Mouse (Mus musculus): ENCODE measurements around the gene Zswim9. TPM values are rescaled to one million over a fixed set of nuclear protein-coding genes. Genes with fewer than 3 reads are reported as not detected.
"Not testable (repeated sequence)": the region's sequence is repeated elsewhere in the genome, so short reads cannot be mapped to it uniquely, and the experiment has no call there.

Zswim9 gene
- polyA plus RNA-seq, 1 experiment from 2014 or later = 8.3 TPM

- Histone ChIP-seq H3K36me3 (peaks cover 95% of the 10 kb centered on the region), H3K27ac (ENCODE audit: poor library complexity, severe bottlenecking) (no peak overlapping the region), H3K4me3 (no peak overlapping the region), H3K9ac (no peak overlapping the region), H3K4me1 (replicated peaks) (no peaks in the 10 kb centered on the region), H3K9me3 (replicated peaks) (no peaks in the 10 kb centered on the region), H3K27me3 (replicated peaks) (no peaks in the 10 kb centered on the region), H3K4me2 (no peak overlapping the region)
- 87% methylated on average over 1 of the region's 1 CpGs for WGBS
- no peak for ATAC-seq (ENCODE audit: insufficient number of reproducible peaks, low FRiP score)
Observed at GRCm38 (mm10) chr7:13297636-13298035, 19.1 kb upstream of the Zswim9 start.

- 88% methylated on average over 7 of the region's 7 CpGs for WGBS
- no peaks in the 10 kb centered on the region for H3K9me3 ChIP-seq (replicated peaks)
- peaks cover 94% of the 10 kb centered on the region for H3K36me3 ChIP-seq
- H3K27me3 ChIP-seq (replicated peaks) = no peaks in the 10 kb centered on the region
- no peak for ATAC-seq (ENCODE audit: insufficient number of reproducible peaks, low FRiP score)
- H3K9ac ChIP-seq = no peak overlapping the region
- no peak overlapping the region for H3K27ac ChIP-seq (ENCODE audit: poor library complexity, severe bottlenecking)
- H3K4me3 ChIP-seq = no peak overlapping the region
- no peaks in the 10 kb centered on the region for H3K4me1 ChIP-seq (replicated peaks)
- no peak overlapping the region for H3K4me2 ChIP-seq
Observed at GRCm38 (mm10) chr7:13295256-13295655, 16.7 kb upstream of the Zswim9 start.

GRCm38 (mm10) chr7:13293878-13294855 is 15.6 kb upstream of the Zswim9 start:
- no peak overlapping the region for H3K27ac ChIP-seq (ENCODE audit: poor library complexity, severe bottlenecking)
- 81% methylated on average over 11 of the region's 11 CpGs for WGBS
- no peak for ATAC-seq (ENCODE audit: insufficient number of reproducible peaks, low FRiP score)
- H3K36me3 ChIP-seq = peaks cover 93% of the 10 kb centered on the region
- no peaks in the 10 kb centered on the region for H3K27me3 ChIP-seq (replicated peaks)
- H3K4me2 ChIP-seq = no peak overlapping the region
- no peak overlapping the region for H3K9ac ChIP-seq
- no peaks in the 10 kb centered on the region for H3K9me3 ChIP-seq (replicated peaks)
- H3K4me3 ChIP-seq = no peak overlapping the region
- no peaks in the 10 kb centered on the region for H3K4me1 ChIP-seq (replicated peaks)

GRCm38 (mm10) chr7:13291370-13291769 is 12.8 kb upstream of the Zswim9 start:
- H3K9me3 ChIP-seq (replicated peaks) = no peaks in the 10 kb centered on the region
- no peak for ATAC-seq (ENCODE audit: insufficient number of reproducible peaks, low FRiP score)
- no peaks in the 10 kb centered on the region for H3K4me1 ChIP-seq (replicated peaks)
- no peak overlapping the region for H3K4me2 ChIP-seq
- no peak overlapping the region for H3K4me3 ChIP-seq
- no peaks in the 10 kb centered on the region for H3K27me3 ChIP-seq (replicated peaks)
- no peak overlapping the region for H3K27ac ChIP-seq (ENCODE audit: poor library complexity, severe bottlenecking)
- 82% methylated on average over 2 of the region's 2 CpGs for WGBS
- no peak overlapping the region for H3K9ac ChIP-seq
- H3K36me3 ChIP-seq = peaks cover 90% of the 10 kb centered on the region

- no peak for ATAC-seq (ENCODE audit: insufficient number of reproducible peaks, low FRiP score)
- Histone ChIP-seq H3K27me3 (replicated peaks) (no peaks in the 10 kb centered on the region), H3K9me3 (replicated peaks) (no peaks in the 10 kb centered on the region), H3K27ac (ENCODE audit: poor library complexity, severe bottlenecking) (no peak overlapping the region), H3K4me3 (no peak overlapping the region), H3K4me2 (no peak overlapping the region), H3K9ac (no peak overlapping the region), H3K36me3 (peaks cover 89% of the 10 kb centered on the region), H3K4me1 (replicated peaks) (no peaks in the 10 kb centered on the region)
- WGBS = 86% methylated on average over 1 of the region's 1 CpGs
Observed at GRCm38 (mm10) chr7:13290041-13290675, 11.6 kb upstream of the Zswim9 start.

GRCm38 (mm10) chr7:13288621-13289020 is 10.1 kb upstream of the Zswim9 start:
- Histone ChIP-seq H3K4me2 (no peak overlapping the region), H3K9me3 (replicated peaks) (no peaks in the 10 kb centered on the region), H3K27me3 (replicated peaks) (no peaks in the 10 kb centered on the region), H3K36me3 (peaks cover 90% of the 10 kb centered on the region), H3K4me3 (no peak overlapping the region), H3K4me1 (replicated peaks) (no peaks in the 10 kb centered on the region), H3K9ac (no peak overlapping the region), H3K27ac (ENCODE audit: poor library complexity, severe bottlenecking) (no peak overlapping the region)
- WGBS = 48% methylated on average over 5 of the region's 5 CpGs
- ATAC-seq (ENCODE audit: insufficient number of reproducible peaks, low FRiP score) = no peak

GRCm38 (mm10) chr7:13278957-13279356 is 436 bp upstream of the Zswim9 start:
- not testable (repeated sequence) for H3K27me3 ChIP-seq (replicated peaks); H3K4me1 ChIP-seq (replicated peaks); H3K9me3 ChIP-seq (replicated peaks)
- H3K9ac ChIP-seq = peak overlapping the region; percentile 77; the same call in 1 of the 2 replicates
- ATAC-seq (ENCODE audit: insufficient number of reproducible peaks, low FRiP score) = peak; percentile 73
- peak overlapping the region; percentile 85; the same call in 1 of the 2 replicates for H3K27ac ChIP-seq (ENCODE audit: poor library complexity, severe bottlenecking)
- peaks cover 60% of the 10 kb centered on the region for H3K36me3 ChIP-seq
- peak overlapping the region; percentile 64 for H3K4me3 ChIP-seq
- WGBS = 1% methylated on average over 22 of the region's 29 CpGs
- H3K4me2 ChIP-seq = peak overlapping the region; percentile 83

GRCm38 (mm10) chr7:13277833-13278232 is 688 bp downstream of the Zswim9 start:
- H3K9me3 ChIP-seq (replicated peaks) = no peaks in the 10 kb centered on the region
- H3K9ac ChIP-seq = peak overlapping the region; percentile 77
- H3K27me3 ChIP-seq (replicated peaks) = no peaks in the 10 kb centered on the region
- peaks cover 55% of the 10 kb centered on the region for H3K36me3 ChIP-seq
- 30% methylated on average over 2 of the region's 2 CpGs for whole genome bisulfite sequencing
- H3K4me2 ChIP-seq = peak overlapping the region; percentile 83
- H3K4me3 ChIP-seq = peak overlapping the region; percentile 64
- H3K27ac ChIP-seq (ENCODE audit: poor library complexity, severe bottlenecking) = peak overlapping the region; percentile 85
- 0 out of 2 replicates have a peak, but pooled peaks cover 5% of the 10 kb centered on the region for H3K4me1 ChIP-seq (replicated peaks)
- ATAC-seq (ENCODE audit: insufficient number of reproducible peaks, low FRiP score) = no peak

GRCm38 (mm10) chr7:13277081-13277480 is 1.4 kb downstream of the Zswim9 start, which contains the start of gene Lig1:
Gene Lig1, plus strand, starts transcription at chr7:13277283.
- Histone ChIP-seq H3K36me3 (peaks cover 52% of the 10 kb centered on the region), H3K9me3 (replicated peaks) (no peaks in the 10 kb centered on the region), H3K4me1 (replicated peaks) (0 out of 2 replicates have a peak, but pooled peaks cover 5% of the 10 kb centered on the region), H3K27me3 (replicated peaks) (no peaks in the 10 kb centered on the region), H3K4me2 (peak within 1 kb of the TSS; percentile 83), H3K9ac (peak within 1 kb of the TSS; percentile 77), H3K27ac (ENCODE audit: poor library complexity, severe bottlenecking) (peak within 1 kb of the TSS; percentile 85), H3K4me3 (peak within 1 kb of the TSS; percentile 64)
- 95% methylated on average over 16 of the region's 16 CpGs for WGBS
- ATAC-seq (ENCODE audit: insufficient number of reproducible peaks, low FRiP score) = no peak

- no peaks in the 10 kb centered on the region for H3K27me3 ChIP-seq (replicated peaks)
- no peak overlapping the region for H3K4me2 ChIP-seq
- H3K4me3 ChIP-seq = no peak overlapping the region
- H3K36me3 ChIP-seq = peaks cover 31% of the 10 kb centered on the region
- ATAC-seq (ENCODE audit: insufficient number of reproducible peaks, low FRiP score) = no peak
- H3K9me3 ChIP-seq (replicated peaks) = no peaks in the 10 kb centered on the region
- 74% methylated on average over 1 of the region's 1 CpGs for WGBS
- H3K4me1 ChIP-seq (replicated peaks) = no peaks in the 10 kb centered on the region
- no peak overlapping the region for H3K9ac ChIP-seq
- no peak overlapping the region for H3K27ac ChIP-seq (ENCODE audit: poor library complexity, severe bottlenecking)
Observed at GRCm38 (mm10) chr7:13271704-13272103, 6.8 kb downstream of the Zswim9 start.

GRCm38 (mm10) chr7:13269394-13269793 is 9.1 kb downstream of the Zswim9 start:
- no peaks in the 10 kb centered on the region for H3K9me3 ChIP-seq (replicated peaks)
- peaks cover 14% of the 10 kb centered on the region for H3K36me3 ChIP-seq
- no peak overlapping the region for H3K27ac ChIP-seq (ENCODE audit: poor library complexity, severe bottlenecking)
- WGBS = 66% methylated on average over 11 of the region's 11 CpGs
- H3K4me3 ChIP-seq = no peak overlapping the region
- H3K4me2 ChIP-seq = no peak overlapping the region
- no peaks in the 10 kb centered on the region for H3K4me1 ChIP-seq (replicated peaks)
- H3K27me3 ChIP-seq (replicated peaks) = no peaks in the 10 kb centered on the region
- no peak for ATAC-seq (ENCODE audit: insufficient number of reproducible peaks, low FRiP score)
- no peak overlapping the region for H3K9ac ChIP-seq
